In the genomic region with DNA sequence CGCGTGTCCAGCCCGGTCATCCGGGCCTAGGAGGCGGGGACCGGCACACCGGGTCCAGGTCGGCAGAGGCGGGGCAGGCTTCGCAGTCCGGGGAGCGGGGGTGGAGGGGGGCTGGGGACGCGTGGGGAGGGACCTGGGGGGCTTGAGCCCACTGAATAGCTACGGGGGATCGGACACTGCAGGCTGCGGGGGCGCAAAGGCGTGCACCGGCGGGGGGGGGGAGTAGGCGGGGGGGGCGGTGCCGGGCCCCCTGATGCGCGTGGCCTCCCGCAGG, we compare ENCODE assay signal across 11 mouse cellular contexts. TPM values are rescaled to one million over a fixed set of nuclear protein-coding genes. Genes with fewer than 3 reads are reported as not detected.
A peak's percentile ranks its signal among the peaks of the same experiment; 100 is the strongest.
DNase-seq lines count a peak whose midpoint lies in the region; ATAC-seq lines count a peak whose summit lies in the region.
"Had no signal": no experiment of that assay in that cellular context is flagged by ENCODE, and none has a peak within 500 bp of the region (broad histone marks: within the 10 kb centered on the region; RNA-seq: fewer than 3 reads in every experiment).

No protein-coding gene starts in this region.

- no peaks in the 10 kb centered on the region for H3K36me3 ChIP-seq in kidney, embryonic 15.5 days
- H3K36me3 ChIP-seq in embryonic facial prominence, embryonic 12.5 days: no peaks in the 10 kb centered on the region
- no peaks in the 10 kb centered on the region for H3K36me3 ChIP-seq in hindbrain, embryonic 15.5 days
- no peaks in the 10 kb centered on the region for H3K36me3 ChIP-seq in midbrain, embryonic 14.5 days (ENCODE audit: control insufficient read depth, insufficient read depth, low read length)

- peaks cover 100% of the 10 kb centered on the region for H3K27me3 ChIP-seq in kidney, embryonic 15.5 days
- peaks cover 85% of the 10 kb centered on the region for H3K27me3 ChIP-seq in embryonic facial prominence, embryonic 12.5 days
- H3K27me3 ChIP-seq in hindbrain, embryonic 15.5 days: peaks cover 87% of the 10 kb centered on the region
- peaks cover 98% of the 10 kb centered on the region for H3K27me3 ChIP-seq in midbrain, embryonic 14.5 days (ENCODE audit: control insufficient read depth, insufficient read depth, low read length)

- no peak for DNase-seq in kidney, adult 9 months
- DNase-seq in midbrain, embryonic 14.5 days: no peak
- DNase-seq in T-cell, adult 2 months (ENCODE audit: low spot score): no peak
- DNase-seq in frontal cortex, postnatal 25 days (ENCODE audit: low spot score in 2 of 2): no peak
- DNase-seq: cerebellum, adult 9-11 months; layer of hippocampus, adult 9-11 months had no signal

- H3K4me2 ChIP-seq in kidney, embryonic 15.5 days: peak overlapping the region; percentile 98
- H3K4me2 ChIP-seq in embryonic facial prominence, embryonic 12.5 days (replicated peaks): peak overlapping the region; percentile 95
- peak overlapping the region; percentile 61 for H3K4me2 ChIP-seq in hindbrain, embryonic 15.5 days
- peak overlapping the region; percentile 58 for H3K4me2 ChIP-seq in midbrain, embryonic 14.5 days (ENCODE audit: low read length)

- peaks cover 37% of the 10 kb centered on the region for H3K4me1 ChIP-seq in kidney, embryonic 15.5 days
- peaks cover 34% of the 10 kb centered on the region for H3K4me1 ChIP-seq in embryonic facial prominence, embryonic 12.5 days
- peaks cover 24% of the 10 kb centered on the region for H3K4me1 ChIP-seq in hindbrain, embryonic 15.5 days (replicated peaks)
- peaks cover 9% of the 10 kb centered on the region; the same call in 1 of the 2 replicates for H3K4me1 ChIP-seq in midbrain, embryonic 14.5 days (ENCODE audit: control insufficient read depth, insufficient read depth, low read length)

- peak overlapping the region; percentile 50 for H3K9ac ChIP-seq in kidney, embryonic 15.5 days
- H3K9ac ChIP-seq in embryonic facial prominence, embryonic 12.5 days: peak overlapping the region; percentile 73
- H3K9ac ChIP-seq in hindbrain, embryonic 15.5 days: no peak overlapping the region
- no peak overlapping the region for H3K9ac ChIP-seq in midbrain, embryonic 14.5 days (replicated peaks; ENCODE audit: low read length)

- 1% methylated on average over 17 of the region's 27 CpGs for WGBS in kidney, embryonic 15.5 days
- WGBS in embryonic facial prominence, embryonic 12.5 days: under 1% methylated on average over 20 of the region's 27 CpGs
- 0% methylated on average over 6 of the region's 27 CpGs for WGBS in hindbrain, embryonic 15.5 days
- WGBS in midbrain, embryonic 14.5 days: 1% methylated on average over 16 of the region's 27 CpGs

- no peak; the same call in 1 of the 2 replicates for ATAC-seq in kidney, embryonic 15.5 days (replicated peaks; ENCODE audit: low FRiP score)
- ATAC-seq in embryonic facial prominence, embryonic 12.5 days (ENCODE audit: insufficient number of reproducible peaks, insufficient read depth, low FRiP score, low TSS enrichment): 0 out of 2 replicates have a peak, but pooled peaks have one; percentile 38
- no peak for ATAC-seq in hindbrain, embryonic 15.5 days (ENCODE audit: low FRiP score, low read depth)
- no peak for ATAC-seq in midbrain, embryonic 14.5 days (ENCODE audit: low FRiP score, low TSS enrichment)
- ATAC-seq in granulocyte monocyte progenitor cell, adult 5-6 weeks (replicated peaks; ENCODE audit: poor library complexity, severe bottlenecking): no peak

- no peak overlapping the region for H3K27ac ChIP-seq in kidney, embryonic 15.5 days
- H3K27ac ChIP-seq in embryonic facial prominence, embryonic 12.5 days: peak overlapping the region; percentile 91
- no peak overlapping the region for H3K27ac ChIP-seq in hindbrain, embryonic 15.5 days (replicated peaks)
- H3K27ac ChIP-seq in midbrain, embryonic 14.5 days (replicated peaks; ENCODE audit: low read depth, low read length): no peak overlapping the region

- no peaks in the 10 kb centered on the region for H3K9me3 ChIP-seq in kidney, embryonic 15.5 days (replicated peaks)
- H3K9me3 ChIP-seq in embryonic facial prominence, embryonic 12.5 days: no peaks in the 10 kb centered on the region
- no peaks in the 10 kb centered on the region for H3K9me3 ChIP-seq in hindbrain, embryonic 15.5 days
- H3K9me3 ChIP-seq in midbrain, embryonic 14.5 days (ENCODE audit: control insufficient read depth, low read length): no peaks in the 10 kb centered on the region

- H3K4me3 ChIP-seq in kidney, embryonic 15.5 days (replicated peaks): peak overlapping the region; percentile 62
- peak overlapping the region; percentile 53 for H3K4me3 ChIP-seq in embryonic facial prominence, embryonic 12.5 days
- peak overlapping the region; percentile 35 for H3K4me3 ChIP-seq in hindbrain, embryonic 15.5 days
- H3K4me3 ChIP-seq in midbrain, embryonic 14.5 days (replicated peaks; ENCODE audit: low read depth, low read length): peak overlapping the region; percentile 30

RNA-seq across cellular contexts. Expression of gene Foxf1, which starts 0.3 kb away (rescaled TPM):
- polyA plus RNA-seq in kidney, embryonic 15.5 days (2015; fragmentation: Nextera tagmentation; extraction: Ambion mirVana): 1.6 and 5.2 TPM in 2 replicates
- polyA plus RNA-seq in embryonic facial prominence, embryonic 12.5 days (2016; fragmentation: Nextera tagmentation; extraction: Ambion mirVana): 35.0 and 35.9 TPM in 2 replicates
- 1.3 and 1.4 TPM in 2 replicates for polyA plus RNA-seq in hindbrain, embryonic 15.5 days (2015; fragmentation: Nextera tagmentation; extraction: Ambion mirVana)
- 0.12 and 0.97 TPM in 2 replicates for polyA plus RNA-seq in midbrain, embryonic 14.5 days (2014; fragmentation: Nextera tagmentation; extraction: Ambion mirVana)
- not detected in 2 replicates for total RNA-seq in granulocyte monocyte progenitor cell, adult 5-6 weeks (2014; fragmentation: Nextera tagmentation)
- not detected in 2 replicates for total RNA-seq in granulocyte monocyte progenitor cell, adult 5-6 weeks (2017)
- total RNA-seq: MEL had no signal

RNA-seq across cellular contexts. Expression of gene Mthfsd, which starts 24.3 kb away (rescaled TPM):
- polyA plus RNA-seq in kidney, embryonic 15.5 days (2015; fragmentation: Nextera tagmentation; extraction: Ambion mirVana): 65.5 and 67.1 TPM in 2 replicates
- polyA plus RNA-seq in embryonic facial prominence, embryonic 12.5 days (2016; fragmentation: Nextera tagmentation; extraction: Ambion mirVana): 66.9 and 75.0 TPM in 2 replicates
- polyA plus RNA-seq in hindbrain, embryonic 15.5 days (2015; fragmentation: Nextera tagmentation; extraction: Ambion mirVana): 50.3 and 51.0 TPM in 2 replicates
- 50.2 and 52.5 TPM in 2 replicates for polyA plus RNA-seq in midbrain, embryonic 14.5 days (2014; fragmentation: Nextera tagmentation; extraction: Ambion mirVana)
- total RNA-seq in granulocyte monocyte progenitor cell, adult 5-6 weeks (2014; fragmentation: Nextera tagmentation): 38.9 and 45.1 TPM in 2 replicates
- 14.9 and 16.4 TPM in 2 replicates for total RNA-seq in granulocyte monocyte progenitor cell, adult 5-6 weeks (2017)

RNA-seq across cellular contexts. Expression of gene Foxc2, which starts 32.1 kb away (rescaled TPM):
- 40.8 and 42.3 TPM in 2 replicates for polyA plus RNA-seq in kidney, embryonic 15.5 days (2015; fragmentation: Nextera tagmentation; extraction: Ambion mirVana)
- 26.8 and 29.8 TPM in 2 replicates for polyA plus RNA-seq in embryonic facial prominence, embryonic 12.5 days (2016; fragmentation: Nextera tagmentation; extraction: Ambion mirVana)
- 4.1 and 5.5 TPM in 2 replicates for polyA plus RNA-seq in hindbrain, embryonic 15.5 days (2015; fragmentation: Nextera tagmentation; extraction: Ambion mirVana)
- 1.5 TPM in 1 of 2 replicates, not detected in the other for polyA plus RNA-seq in midbrain, embryonic 14.5 days (2014; fragmentation: Nextera tagmentation; extraction: Ambion mirVana)
- total RNA-seq in granulocyte monocyte progenitor cell, adult 5-6 weeks (2014; fragmentation: Nextera tagmentation): not detected in 2 replicates
- total RNA-seq in granulocyte monocyte progenitor cell, adult 5-6 weeks (2017): not detected in 2 replicates

RNA-seq across cellular contexts. Expression of gene Foxl1, which starts 43.9 kb away (rescaled TPM):
- 6.7 and 6.9 TPM in 2 replicates for polyA plus RNA-seq in kidney, embryonic 15.5 days (2015; fragmentation: Nextera tagmentation; extraction: Ambion mirVana)
- 4.6 and 5.2 TPM in 2 replicates for polyA plus RNA-seq in embryonic facial prominence, embryonic 12.5 days (2016; fragmentation: Nextera tagmentation; extraction: Ambion mirVana)
- polyA plus RNA-seq in hindbrain, embryonic 15.5 days (2015; fragmentation: Nextera tagmentation; extraction: Ambion mirVana): 0.14 and 0.40 TPM in 2 replicates
- polyA plus RNA-seq in midbrain, embryonic 14.5 days (2014; fragmentation: Nextera tagmentation; extraction: Ambion mirVana): not detected in 2 replicates
- not detected in 2 replicates for total RNA-seq in granulocyte monocyte progenitor cell, adult 5-6 weeks (2014; fragmentation: Nextera tagmentation)
- not detected in 2 replicates for total RNA-seq in granulocyte monocyte progenitor cell, adult 5-6 weeks (2017)

Comparison
In these comparisons a context has a peak if more than half of its experiments do, and no peak if none do; other contexts are left out.
1. H3K9ac ChIP-seq: peak in kidney, embryonic 15.5 days (single experiment) and embryonic facial prominence, embryonic 12.5 days (single experiment); none in hindbrain, embryonic 15.5 days (single experiment) and midbrain, embryonic 14.5 days (single experiment).
2. Peak in every context shown above with its lines, with median percentiles within 50 percentile points of each other: H3K4me2 ChIP-seq and H3K4me3 ChIP-seq.